Mouse (Mus musculus): ENCODE results near the gene Oat.

Oat gene

GRCm38 (mm10) chr7:132576116-132576650 is at the start of gene Oat:
Gene Oat (minus strand): TSS chr7:132576398.
- ATAC-seq (ENCODE audit: low TSS enrichment), result peak; percentile 97

GRCm38 (mm10) chr7:132624161-132624560 is 48.0 kb upstream of the Oat start:
- no peak for ATAC-seq (ENCODE audit: low TSS enrichment)

DNA sequence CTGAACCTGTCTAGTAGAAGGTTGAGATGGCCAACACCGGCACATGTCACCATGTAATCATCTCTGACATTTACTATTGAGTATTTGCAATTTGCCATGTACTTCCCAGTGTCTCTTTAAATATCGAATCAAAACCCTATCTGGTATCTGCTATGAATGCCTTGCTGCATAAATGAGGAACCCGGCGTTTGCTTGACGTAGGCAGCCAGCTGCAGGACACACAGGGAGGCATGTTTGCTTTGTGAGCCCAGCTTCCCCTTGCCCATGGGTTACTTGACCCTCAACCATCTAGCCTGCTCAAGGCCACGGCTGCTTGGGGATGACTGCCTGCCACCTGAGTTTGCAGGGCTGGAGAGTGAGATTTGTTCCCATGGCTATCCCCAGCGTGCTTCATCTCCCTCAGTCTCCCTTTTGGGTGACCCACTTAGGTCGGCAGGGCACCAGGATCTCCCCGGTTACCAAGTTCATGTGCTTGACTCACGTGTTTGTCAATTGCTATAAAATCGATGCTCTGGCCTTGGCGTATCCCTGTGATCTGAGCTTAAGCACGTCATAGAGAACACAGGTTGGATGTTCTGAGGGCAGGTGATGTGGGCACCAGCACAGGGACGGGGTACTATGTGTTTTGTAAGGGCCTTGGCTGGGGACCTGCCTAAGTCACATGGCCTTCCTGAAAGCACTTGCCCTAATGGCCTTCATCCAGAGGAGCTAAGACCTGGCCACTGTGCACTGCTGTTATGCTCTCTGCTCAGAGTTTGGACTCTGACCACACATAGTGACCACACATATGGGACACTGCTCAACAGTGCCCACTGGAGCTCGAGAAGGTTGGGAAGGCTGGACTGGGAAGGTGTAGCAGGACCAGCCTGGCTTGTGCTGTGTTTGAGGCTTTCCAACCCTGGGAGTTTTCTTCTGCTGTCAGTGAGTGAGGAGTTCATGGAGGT is 44.0 kb upstream of the Oat start:
- ATAC-seq (ENCODE audit: low TSS enrichment), result no peak

- no peak for ATAC-seq (ENCODE audit: low TSS enrichment)
These were observed 43.4 kb upstream of the Oat start for GRCm38 (mm10) chr7:132619549-132619948.

DNA sequence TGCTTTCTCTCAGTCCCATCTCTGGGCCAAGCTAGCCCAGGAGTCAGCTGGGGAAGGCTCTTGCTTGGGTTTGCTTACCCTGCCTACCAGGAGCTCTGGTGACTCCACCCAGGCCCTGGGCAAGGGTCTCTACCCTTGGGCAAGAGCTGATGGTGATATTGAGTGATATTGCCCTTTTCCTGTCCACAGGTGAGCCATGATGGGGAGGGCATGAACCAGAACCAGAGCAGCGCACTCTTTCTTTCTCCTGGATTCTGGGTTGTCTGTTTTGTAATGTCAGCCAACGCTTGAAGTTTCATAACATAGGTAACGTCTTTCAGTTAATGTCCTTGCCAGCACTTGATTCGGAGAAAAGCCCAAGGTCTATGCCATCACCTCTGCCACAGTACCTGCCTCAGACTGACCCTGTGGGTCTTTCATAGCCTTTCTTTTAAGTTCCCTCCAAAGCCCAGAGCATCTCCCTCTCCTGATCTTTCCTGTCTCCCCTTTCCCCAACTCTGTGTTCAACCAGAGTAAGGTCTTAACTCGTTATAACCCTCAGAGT is 40.9 kb upstream of the Oat start:
- ATAC-seq (ENCODE audit: low TSS enrichment), result no peak

GRCm38 (mm10) chr7:132616391-132616790 is 40.2 kb upstream of the Oat start:
- ATAC-seq (ENCODE audit: low TSS enrichment), result no peak

DNA sequence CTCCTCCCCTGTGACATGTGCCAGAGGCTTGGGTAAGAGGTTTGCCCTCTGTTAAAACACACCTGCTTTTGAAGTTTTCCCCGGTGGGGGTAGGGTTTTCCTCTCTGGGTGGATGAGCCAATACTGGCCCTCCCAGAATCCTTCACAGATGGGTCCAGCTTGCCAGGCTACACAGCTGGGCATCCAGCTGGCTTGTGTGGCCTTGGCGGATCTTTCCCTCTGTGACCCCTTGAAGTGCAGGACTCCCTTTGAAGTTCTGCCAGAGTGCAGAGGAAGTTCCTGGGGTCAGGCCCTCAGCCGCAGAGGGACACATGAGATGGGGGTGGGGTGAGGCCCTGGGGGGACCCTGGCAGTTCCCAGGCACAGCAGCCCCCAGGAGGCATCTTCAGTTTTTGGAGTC is 39.1 kb upstream of the Oat start:
- ATAC-seq (ENCODE audit: low TSS enrichment), result no peak

GRCm38 (mm10) chr7:132611530-132611929 is 35.3 kb upstream of the Oat start:
- no peak for ATAC-seq (ENCODE audit: low TSS enrichment)

- ATAC-seq (ENCODE audit: low TSS enrichment), result peak; percentile 93
These were observed 34.5 kb upstream of the Oat start, which contains the start of gene Lhpp for GRCm38 (mm10) chr7:132610468-132611318. Gene Lhpp (plus strand): TSS chr7:132610638.

DNA sequence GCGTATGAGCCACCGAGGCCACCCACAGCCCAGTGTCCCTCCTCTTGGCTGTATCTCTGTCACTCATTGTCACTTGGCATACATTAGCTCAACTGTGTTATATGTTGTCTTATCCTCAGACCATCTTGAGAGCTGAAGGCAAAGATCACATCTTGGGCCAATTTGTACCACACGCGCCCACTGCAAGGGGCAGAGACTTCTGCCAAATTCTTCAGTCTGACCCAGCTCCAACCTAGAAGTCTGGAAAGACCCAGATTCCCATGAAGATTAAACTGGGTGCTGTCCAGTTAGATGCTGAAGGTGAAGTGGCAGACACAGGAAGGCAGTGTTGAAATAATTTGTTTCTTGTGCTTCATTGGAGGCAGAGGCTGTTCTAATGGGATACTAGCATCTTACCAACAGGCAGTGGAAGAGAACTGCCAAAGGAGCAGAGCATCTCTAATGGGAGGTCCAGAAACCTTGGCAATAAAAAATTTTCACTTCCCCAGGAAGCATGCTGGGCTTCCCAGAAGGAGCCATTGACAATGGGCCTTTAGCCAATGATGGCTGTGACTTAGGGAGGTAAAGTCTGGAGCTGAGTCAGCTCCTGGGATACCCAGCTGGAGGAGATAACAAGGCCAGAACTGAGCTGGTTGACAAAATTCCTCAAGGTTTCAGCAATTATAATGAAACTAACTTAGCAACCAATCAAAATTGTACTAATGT is 32.3 kb upstream of the Oat start:
- no peak for ATAC-seq (ENCODE audit: low TSS enrichment)

GRCm38 (mm10) chr7:132605689-132606088 is 29.5 kb upstream of the Oat start:
- no peak for ATAC-seq (ENCODE audit: low TSS enrichment)

- ATAC-seq (ENCODE audit: low TSS enrichment), result no peak
These were observed 28.5 kb upstream of the Oat start for GRCm38 (mm10) chr7:132604720-132605119.

- no peak for ATAC-seq (ENCODE audit: low TSS enrichment)
These were observed 24.7 kb upstream of the Oat start for GRCm38 (mm10) chr7:132600926-132601325.

- no peak for ATAC-seq (ENCODE audit: low TSS enrichment)
These were observed 23.8 kb upstream of the Oat start for GRCm38 (mm10) chr7:132600026-132600425.

GRCm38 (mm10) chr7:132599071-132599975 is 23.1 kb upstream of the Oat start, which contains the start of gene Nkx1-2:
Gene Nkx1-2 (minus strand): TSS chr7:132599637.
- no peak for ATAC-seq (ENCODE audit: low TSS enrichment)

GRCm38 (mm10) chr7:132597251-132598041 is 21.2 kb upstream of the Oat start:
- no peak for ATAC-seq (ENCODE audit: low TSS enrichment)

DNA sequence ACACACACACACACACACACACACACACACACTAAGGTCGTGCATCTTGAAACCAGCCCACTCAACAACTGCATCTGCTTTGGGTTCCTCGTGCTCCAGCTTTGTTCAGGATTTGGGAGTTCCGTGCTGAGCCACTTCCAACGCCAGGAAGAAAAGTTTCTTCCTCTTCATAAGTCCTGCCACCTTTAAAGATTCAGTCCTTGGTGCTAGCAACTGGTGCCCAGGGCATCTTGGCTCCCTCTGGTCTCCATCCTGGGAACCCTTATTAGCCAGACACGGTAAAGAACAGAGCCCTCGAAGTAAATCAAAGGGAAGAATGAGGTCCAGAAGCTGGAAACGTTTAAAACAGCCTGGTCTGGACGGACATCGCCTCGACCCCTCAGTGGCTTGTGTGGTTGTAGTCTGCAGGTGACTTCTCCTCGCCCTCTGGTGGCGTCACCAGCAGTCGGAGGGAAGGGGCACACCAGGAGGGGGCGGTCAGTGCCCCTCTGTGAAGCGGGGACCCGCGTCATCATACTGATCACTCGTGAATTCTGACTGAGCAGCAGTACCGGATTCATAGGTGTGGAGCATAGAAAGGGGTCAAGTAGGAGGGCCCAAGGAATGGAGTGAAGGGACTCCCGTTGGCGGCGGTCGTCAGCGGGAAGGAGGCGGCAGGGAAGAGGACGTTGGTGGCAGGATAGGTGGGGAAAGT is 20.5 kb upstream of the Oat start:
- no peak for ATAC-seq (ENCODE audit: low TSS enrichment)

GRCm38 (mm10) chr7:132595787-132596186 is 19.6 kb upstream of the Oat start:
- no peak for ATAC-seq (ENCODE audit: low TSS enrichment)

GRCm38 (mm10) chr7:132594325-132594724 is 18.1 kb upstream of the Oat start:
- ATAC-seq (ENCODE audit: low TSS enrichment), result no peak

Measured in frontal cortex, adult (tissue).